Mouse (Mus musculus) spleen, adult 10 weeks (tissue): ENCODE results near the gene Cd96. TPM values are rescaled to one million over a fixed set of nuclear protein-coding genes. Genes with fewer than 3 reads are reported as not detected.

Experiments used
- polyA plus RNA-seq: library from polyadenylated mRNA; stranded (reverse); fragments of 350-450 nt; fragmentation: Illumina TruSeq; extraction: RNeasy Lipid Tissue Mini Kit (QIAGEN cat#74804); gene quantifications from one replicate; pipeline ENCODE4 v1.2.3, GENCODE M21; 2015; ENCODE audit warnings: low replicate concordance; ENCODE audit not compliant: insufficient read depth

The Cd96 gene
- polyA plus RNA-seq: 37.0 TPM

DNA sequence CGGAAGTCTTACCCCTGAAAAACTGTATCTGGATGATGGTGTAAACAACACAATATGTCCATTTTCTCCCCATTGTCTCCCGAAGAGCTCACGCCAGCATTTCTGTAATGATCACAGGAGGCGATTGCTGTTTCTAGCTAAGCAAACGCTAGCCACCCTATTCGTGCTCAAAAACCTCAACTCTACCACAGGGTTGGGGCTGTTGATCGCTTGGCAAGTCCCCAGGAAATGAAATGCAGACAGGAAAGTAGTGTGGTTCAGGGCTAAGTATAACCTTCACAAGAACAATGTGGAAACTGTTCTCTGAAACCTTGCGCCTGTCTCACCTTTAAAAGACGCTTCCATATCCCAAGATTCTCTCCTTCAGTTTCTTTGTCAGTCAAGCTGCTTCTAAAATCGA, at the start of gene Cd96:
Gene Cd96, minus strand, starts transcription at position 232 of the 400 bp plus-strand sequence.

DNA sequence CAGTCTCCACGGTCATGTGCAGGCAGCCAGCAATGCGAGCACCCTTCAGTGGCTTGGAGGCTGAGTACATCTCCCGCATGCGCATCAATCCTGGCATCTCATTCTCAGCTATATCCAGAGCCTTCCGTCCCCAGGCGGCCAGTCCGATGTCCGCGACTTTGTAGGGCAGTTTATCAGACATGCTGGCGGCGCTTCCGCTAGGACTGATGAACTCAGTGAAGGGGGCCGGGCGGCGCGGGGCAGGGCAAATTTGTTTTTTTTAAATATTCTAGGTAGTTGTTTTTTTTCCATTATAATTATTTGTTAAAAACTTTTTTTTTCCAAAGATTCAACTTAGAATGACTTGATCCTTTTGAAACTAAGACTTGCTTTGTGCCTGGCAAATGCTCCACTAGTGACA, 34.8 kb upstream of the Cd96 start, which contains the start of gene Gm4737:
Gene Gm4737, minus strand, starts transcription at position 246 of the 400 bp plus-strand sequence.

DNA sequence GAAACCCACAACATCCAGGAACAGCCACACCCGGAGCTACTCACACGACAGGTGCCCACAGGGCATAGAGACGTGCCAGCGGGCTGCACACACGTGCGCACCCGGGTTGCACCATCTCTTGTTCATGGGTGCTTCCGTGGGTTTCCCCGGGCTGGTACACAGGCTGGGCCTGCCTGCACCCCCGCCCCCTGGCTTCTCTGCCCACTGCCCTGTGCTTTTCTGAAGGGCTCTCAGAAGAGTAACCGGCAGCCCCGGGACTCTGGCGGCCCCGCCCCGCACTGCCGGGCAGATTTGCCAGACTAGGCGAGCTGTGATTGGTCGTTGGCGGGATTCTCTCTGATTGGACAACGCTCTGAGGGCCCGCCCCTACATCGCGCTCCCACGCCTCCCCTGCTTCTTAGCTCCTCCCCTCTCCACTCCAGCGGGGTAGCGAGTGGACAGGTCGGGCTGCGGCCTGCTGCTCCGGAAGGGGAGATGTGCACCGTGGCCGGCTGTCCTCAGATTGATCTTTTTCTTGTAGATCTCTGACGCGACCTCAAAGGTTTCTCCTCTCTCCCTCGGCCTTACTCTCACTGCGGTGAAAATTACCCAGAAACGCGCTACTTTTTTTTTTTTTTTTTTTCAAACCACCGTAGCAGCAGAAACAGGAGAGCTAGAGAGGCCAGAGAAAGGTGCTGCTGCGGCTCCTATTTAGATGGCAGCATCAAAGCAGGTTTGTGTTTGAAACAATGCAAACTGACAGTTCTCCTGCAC, 109.7 kb downstream of the Cd96 start, which contains the start of gene Plcxd2:
Gene Plcxd2, minus strand, starts transcription at position 66 of the 753 bp plus-strand sequence.

Other genes starting within 250 kb of the Cd96 start
- 21.8 TPM for gene Phldb2, start 166.7 kb downstream of the Cd96 start, polyA plus RNA-seq
- gene Plcxd2, start 110.0 kb downstream of the Cd96 start, polyA plus RNA-seq: 8.5 TPM
- 0.48 TPM for gene Gm4737, start 34.8 kb upstream of the Cd96 start, polyA plus RNA-seq